Mouse (Mus musculus): ENCODE measurements around the gene Tbx10. TPM values are rescaled to one million over a fixed set of nuclear protein-coding genes. Genes with fewer than 3 reads are reported as not detected.

Tbx10 gene
- total and polyA plus RNA-seq, 3 experiments = not detected

DNA sequence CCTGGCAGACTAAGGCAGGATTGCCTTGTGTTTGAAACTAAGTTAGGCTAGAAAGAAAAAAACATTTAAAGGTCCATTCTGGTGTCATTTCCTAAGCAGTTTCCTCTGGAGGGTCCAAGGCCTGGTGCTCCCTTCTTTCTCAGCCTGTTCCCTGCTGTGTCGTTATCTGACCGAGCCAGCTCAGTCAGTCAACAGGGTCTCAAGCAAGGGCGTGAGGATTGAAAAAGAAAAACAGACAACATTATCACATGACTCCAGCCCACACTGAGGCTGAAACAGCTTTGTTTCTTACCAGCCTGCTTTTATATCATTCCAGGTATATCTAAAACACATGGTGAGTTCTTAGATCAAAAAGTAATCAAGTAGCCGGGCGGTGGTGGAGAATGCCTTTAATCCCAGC lies 23.1 kb downstream of the Tbx10 start:
- Histone ChIP-seq H3K9ac (ENCODE audit: control insufficient read depth, low read depth, low read length, poor library complexity, severe bottlenecking) (no peak overlapping the region), H3K79me2 (ENCODE audit: control insufficient read depth, insufficient read depth, low read length, poor library complexity) (peaks cover 10% of the 10 kb centered on the region), H3K4me3 (ENCODE audit: control insufficient read depth in 1 of 2, insufficient read depth in 1 of 2, low read depth in 2 of 2, low read length in 2 of 2) (no peak overlapping the region), H3K27me3 (ENCODE audit: control insufficient read depth in 1 of 2, insufficient read depth in 2 of 2, low read length in 2 of 2) (no peaks in the 10 kb centered on the region), H3K4me1 (ENCODE audit: control insufficient read depth in 1 of 2, insufficient read depth in 2 of 2, low read length in 2 of 2) (peaks cover 0 to 10% of the 10 kb centered on the region in 2 experiments; a peak in 2 of 4 replicates), H3K27ac (ENCODE audit: control insufficient read depth, low read depth, low read length) (no peak overlapping the region), H3K36me3 (ENCODE audit: control insufficient read depth in 1 of 2, insufficient read depth in 2 of 2, low read length in 2 of 2) (peaks cover 0 to 8% of the 10 kb centered on the region in 2 experiments; a peak in 2 of 4 replicates), H3K9me3 (replicated peaks; ENCODE audit: insufficient read depth, low read length) (no peaks in the 10 kb centered on the region)
- no peak for TF ChIP-seq ZMIZ1 (IDR thresholded peaks at IDR 0.05; ENCODE audit: low read depth, low read length)
- TF ChIP-seq SMC3 (IDR thresholded peaks at IDR 0.05; ENCODE audit: low read depth, low read length) = no peak
- no peak for TF ChIP-seq NRF1 (IDR thresholded peaks at IDR 0.05; ENCODE audit: insufficient read depth, low read depth, low read length, poor library complexity, severe bottlenecking)
- no peak for TF ChIP-seq SIN3A (IDR thresholded peaks at IDR 0.05; ENCODE audit: low read length)
- TF ChIP-seq EP300 (IDR thresholded peaks at IDR 0.05; ENCODE audit: low read depth in 1 of 2, low read length in 2 of 2) = no peak
- peak; percentile 43; the same call in 1 of the 2 replicates for TF ChIP-seq USF1 (IDR thresholded peaks at IDR 0.05; ENCODE audit: low read depth, low read length)
- TF ChIP-seq MXI1 (IDR thresholded peaks at IDR 0.05; ENCODE audit: low read depth, low read length) = no peak
- DNase-seq (ENCODE audit: low read depth, low spot score) = no peak

GRCm38 (mm10) chr19:4017921-4018587 lies 25.5 kb downstream of the Tbx10 start:
- peak overlapping the region; percentile 33 to 75; a peak in 2 of 4 replicates for H3K4me3 ChIP-seq (ENCODE audit: control insufficient read depth in 1 of 2, insufficient read depth in 1 of 2, low read depth in 2 of 2, low read length in 2 of 2)
- no peaks in the 10 kb centered on the region for H3K36me3 ChIP-seq (ENCODE audit: control insufficient read depth in 1 of 2, insufficient read depth in 2 of 2, low read length in 2 of 2)
- peaks cover 0 to 3% of the 10 kb centered on the region in 2 experiments; a peak in 2 of 4 replicates for H3K4me1 ChIP-seq (ENCODE audit: control insufficient read depth in 1 of 2, insufficient read depth in 2 of 2, low read length in 2 of 2)
- H3K9ac ChIP-seq (ENCODE audit: control insufficient read depth, low read depth, low read length, poor library complexity, severe bottlenecking) = peak overlapping the region; percentile 46; the same call in 1 of the 2 replicates
- no peaks in the 10 kb centered on the region; the same call in 1 of the 2 replicates for H3K79me2 ChIP-seq (ENCODE audit: control insufficient read depth, insufficient read depth, low read length, poor library complexity)
- no peaks in the 10 kb centered on the region for H3K9me3 ChIP-seq (replicated peaks; ENCODE audit: insufficient read depth, low read length)
- DNase-seq (ENCODE audit: low read depth, low spot score) = no peak
- no peaks in the 10 kb centered on the region for H3K27me3 ChIP-seq (ENCODE audit: control insufficient read depth in 1 of 2, insufficient read depth in 2 of 2, low read length in 2 of 2)
- TF ChIP-seq TCF12 (IDR thresholded peaks at IDR 0.05; ENCODE audit: low read depth, low read length) (no peak), UBTF (IDR thresholded peaks at IDR 0.05; ENCODE audit: borderline replicate concordance, insufficient read depth, low read depth, low read length) (no peak), ZNF384 (IDR thresholded peaks at IDR 0.05; ENCODE audit: low read depth, low read length) (peak; percentile 73)
- no peak overlapping the region for H3K27ac ChIP-seq (ENCODE audit: control insufficient read depth, low read depth, low read length)

- H3K4me1 ChIP-seq (ENCODE audit: control insufficient read depth in 1 of 2, insufficient read depth in 2 of 2, low read length in 2 of 2) = peaks cover 0 to 3% of the 10 kb centered on the region in 2 experiments; a peak in 2 of 4 replicates
- no peaks in the 10 kb centered on the region for H3K27me3 ChIP-seq (ENCODE audit: control insufficient read depth in 1 of 2, insufficient read depth in 2 of 2, low read length in 2 of 2)
- DNase-seq (ENCODE audit: low read depth, low spot score) = peak; percentile 90
- H3K36me3 ChIP-seq (ENCODE audit: control insufficient read depth in 1 of 2, insufficient read depth in 2 of 2, low read length in 2 of 2) = no peaks in the 10 kb centered on the region
- H3K9ac ChIP-seq (ENCODE audit: control insufficient read depth, low read depth, low read length, poor library complexity, severe bottlenecking) = peak overlapping the region; percentile 46
- H3K79me2 ChIP-seq (ENCODE audit: control insufficient read depth, insufficient read depth, low read length, poor library complexity) = no peaks in the 10 kb centered on the region
- H3K27ac ChIP-seq (ENCODE audit: control insufficient read depth, low read depth, low read length) = no peak overlapping the region
- H3K4me3 ChIP-seq (ENCODE audit: control insufficient read depth in 1 of 2, insufficient read depth in 1 of 2, low read depth in 2 of 2, low read length in 2 of 2) = peak overlapping the region; percentile 33 to 75
- no peaks in the 10 kb centered on the region for H3K9me3 ChIP-seq (replicated peaks; ENCODE audit: insufficient read depth, low read length)
- TF ChIP-seq SMC3 (IDR thresholded peaks at IDR 0.05; ENCODE audit: low read depth, low read length) = peak; percentile 96
- peak; percentile 93 for TF ChIP-seq ZC3H11A (IDR thresholded peaks at IDR 0.05; ENCODE audit: low read depth, low read length)
- TF ChIP-seq RCOR1 (IDR thresholded peaks at IDR 0.05; ENCODE audit: low read depth, low read length) = no peak
- TF ChIP-seq USF1 (IDR thresholded peaks at IDR 0.05; ENCODE audit: low read depth, low read length) = 0 out of 2 replicates have a peak, but pooled peaks have one; percentile 35
- TF ChIP-seq RAD21 (IDR thresholded peaks at IDR 0.05; ENCODE audit: low read depth, low read length) = peak; percentile 100
- no peak for TF ChIP-seq USF2 (IDR thresholded peaks at IDR 0.05; ENCODE audit: borderline replicate concordance in 1 of 2, insufficient read depth in 1 of 2, low read depth in 1 of 2, low read length in 2 of 2)
- peak; percentile 44; the same call in 1 of the 2 replicates for TF ChIP-seq MYC (IDR thresholded peaks at IDR 0.05; ENCODE audit: low read depth, low read length)
- TF ChIP-seq MYB (IDR thresholded peaks at IDR 0.05; ENCODE audit: low read depth, low read length) = no peak
- peak; percentile 68 to 98 (median 89) for TF ChIP-seq CTCF (IDR thresholded peaks at IDR 0.05 in 2 of 3, conservative IDR thresholded peaks at IDR 0.05 in 1 of 3; ENCODE audit: control insufficient read depth in 1 of 3, insufficient read depth in 1 of 3, low read depth in 2 of 3, low read length in 3 of 3, poor library complexity in 1 of 3, severe bottlenecking in 1 of 3)
- TF ChIP-seq HCFC1 (IDR thresholded peaks at IDR 0.05; ENCODE audit: low read depth, low read length) = peak; percentile 41; the same call in 1 of the 2 replicates
- 0 out of 2 replicates have a peak, but pooled peaks have one; percentile 29 for TF ChIP-seq TBP (IDR thresholded peaks at IDR 0.05; ENCODE audit: low read depth, low read length)
- TF ChIP-seq SIN3A (IDR thresholded peaks at IDR 0.05; ENCODE audit: low read length) = peak; percentile 75
- TF ChIP-seq MAZ (IDR thresholded peaks at IDR 0.05; ENCODE audit: low read depth, low read length) = no peak
- no peak for TF ChIP-seq TCF12 (IDR thresholded peaks at IDR 0.05; ENCODE audit: low read depth, low read length)
Measured at GRCm38 (mm10) chr19:4018743-4019583, 26.4 kb downstream of the Tbx10 start.

All from MEL (cell line).